Mouse (Mus musculus): ENCODE results near the gene Tcf7l2.

GRCm38 (mm10) chr19:55820202-55820601 is 78.6 kb downstream of the Tcf7l2 start:
- no peak for TF ChIP-seq CTCF (IDR thresholded peaks at IDR 0.05; ENCODE audit: extremely low read depth, insufficient read length, insufficient replicate concordance, low read depth, low read length)
- no peak for TF ChIP-seq POLR2A (IDR thresholded peaks at IDR 0.05; ENCODE audit: low read depth, low read length)
